Mouse (Mus musculus): ENCODE measurements around the gene Cda. TPM values are rescaled to one million over a fixed set of nuclear protein-coding genes. Genes with fewer than 3 reads are reported as not detected.

Gene Cda
- total RNA-seq, 2 experiments from 2014 or later = 1.9 to 3.1 TPM

DNA sequence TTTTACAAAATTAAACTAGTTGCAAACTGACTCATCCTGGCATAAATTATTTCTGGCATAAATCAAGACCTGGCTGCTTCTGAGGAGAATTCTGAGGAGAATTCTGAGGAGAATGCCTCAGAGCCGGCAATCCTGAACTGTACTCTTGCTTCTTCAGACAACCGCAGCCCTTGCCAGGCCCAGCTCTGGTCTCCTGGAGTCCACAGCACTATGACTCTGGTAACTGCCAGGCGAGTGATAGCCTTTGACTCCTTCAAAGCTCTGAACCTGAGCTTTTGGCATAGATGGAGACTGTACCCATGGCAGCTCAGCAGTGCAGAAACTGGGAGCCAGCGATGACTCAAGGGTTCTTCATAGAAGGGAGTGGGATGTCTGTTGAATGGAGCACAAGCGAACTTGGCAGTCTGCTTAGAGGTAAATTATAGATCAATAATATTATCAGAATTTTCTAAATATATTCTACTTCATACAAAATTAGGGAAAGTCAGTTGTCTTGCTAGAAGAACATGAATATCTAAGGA is 3.3 kb upstream of the Cda start:
- DNase-seq (ENCODE audit: extremely low spot score in 1 of 2, low spot score in 1 of 2) = no peak

DNA sequence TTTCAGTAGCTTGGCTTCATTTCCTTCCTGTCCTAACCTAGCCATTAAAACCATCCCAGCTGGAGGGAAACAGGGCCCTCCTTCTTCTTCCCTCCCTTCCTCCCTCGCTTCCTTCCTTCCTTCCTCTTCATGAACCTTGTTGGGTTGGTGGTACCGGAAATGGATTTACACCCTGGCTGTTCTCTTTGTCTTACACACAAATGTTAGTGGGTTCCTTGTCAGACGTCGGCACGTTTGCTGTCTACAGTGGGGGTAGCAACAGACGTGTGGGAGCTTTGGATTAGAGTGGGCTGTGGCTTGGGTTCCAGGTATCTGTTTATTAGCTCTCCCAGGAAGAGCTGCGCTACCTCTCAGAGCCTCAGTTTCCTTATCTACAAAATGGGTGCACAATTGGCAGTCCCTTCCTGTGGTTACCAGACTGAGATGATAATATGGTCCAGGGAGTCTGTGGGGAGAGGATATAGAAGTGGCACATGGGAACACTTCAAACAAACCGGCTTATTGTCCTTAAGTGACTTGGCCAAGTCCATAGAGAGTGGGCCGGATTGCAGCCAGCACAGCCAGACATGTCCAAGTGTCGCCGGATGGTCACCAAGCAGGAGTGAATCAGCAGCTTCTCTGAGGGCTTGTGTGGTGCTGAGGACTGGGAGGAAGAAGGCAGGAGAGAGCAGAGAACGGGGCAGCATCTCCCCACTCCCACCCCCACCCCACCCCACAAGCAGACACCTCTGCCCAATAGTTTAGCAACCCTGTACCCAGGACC is 887 bp upstream of the Cda start:
- DNase-seq (ENCODE audit: extremely low spot score in 1 of 2, low spot score in 1 of 2) = no peak

DNA sequence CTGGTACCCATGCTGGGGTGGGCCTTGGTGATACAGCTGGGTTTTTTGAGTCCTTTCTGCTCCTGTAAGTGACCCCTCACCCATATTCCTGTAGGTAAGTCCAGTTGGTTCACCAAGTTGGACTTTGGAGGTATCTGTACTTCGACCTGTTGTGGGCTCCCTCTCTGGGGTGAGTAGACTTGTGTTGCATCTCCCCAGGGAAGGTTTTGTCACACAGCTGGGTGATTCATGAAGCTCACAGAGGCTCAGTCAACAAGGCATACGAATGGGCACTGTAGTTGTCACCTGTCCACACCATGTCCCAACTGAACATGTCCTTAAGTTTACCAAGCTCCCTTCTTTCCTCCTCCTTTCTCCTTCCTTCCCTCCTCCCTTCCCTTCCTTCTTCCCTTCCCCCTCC is 1.2 kb downstream of the Cda start:
- DNase-seq (ENCODE audit: extremely low spot score in 1 of 2, low spot score in 1 of 2) = no peak

DNA sequence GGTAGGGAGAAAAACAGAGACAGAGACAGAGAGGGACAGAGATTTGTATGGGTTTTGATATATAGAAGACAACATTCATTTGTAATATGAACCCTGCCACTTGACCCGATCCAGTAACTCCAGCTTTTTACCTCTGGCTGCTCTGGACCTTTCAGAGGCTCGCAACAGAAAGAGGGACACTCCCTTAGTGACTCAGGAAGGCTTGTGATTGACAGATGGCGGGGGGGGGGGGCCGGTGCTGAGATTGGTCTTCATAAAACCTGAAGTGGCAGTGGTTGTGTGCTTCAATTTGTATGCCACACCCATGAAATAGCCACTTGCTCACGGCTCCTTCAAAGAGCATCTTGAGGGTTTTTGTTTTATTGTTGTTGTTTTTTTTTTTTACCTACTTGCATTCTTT is 4.3 kb downstream of the Cda start:
- DNase-seq (ENCODE audit: extremely low spot score in 1 of 2, low spot score in 1 of 2) = no peak

DNA sequence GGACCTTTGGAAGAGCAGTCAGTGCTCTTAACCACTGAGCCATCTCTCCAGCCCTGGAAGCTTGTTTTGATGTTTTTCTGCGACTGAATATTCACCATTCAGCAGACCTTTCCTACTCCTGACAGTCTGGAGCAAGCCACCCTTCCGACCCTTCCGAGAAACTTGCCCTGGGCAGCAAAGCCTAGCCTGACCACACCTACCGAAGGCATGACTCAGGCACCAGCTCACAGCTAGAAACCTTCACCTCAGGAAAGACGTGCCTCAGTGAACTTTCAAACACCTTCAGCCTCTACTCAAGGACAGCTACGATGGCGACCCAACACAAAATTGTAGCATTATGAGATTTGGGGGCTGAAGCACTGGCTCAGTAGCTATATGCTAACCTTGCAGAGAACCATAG is 4.9 kb downstream of the Cda start:
- no peak for DNase-seq (ENCODE audit: extremely low spot score in 1 of 2, low spot score in 1 of 2)

DNA sequence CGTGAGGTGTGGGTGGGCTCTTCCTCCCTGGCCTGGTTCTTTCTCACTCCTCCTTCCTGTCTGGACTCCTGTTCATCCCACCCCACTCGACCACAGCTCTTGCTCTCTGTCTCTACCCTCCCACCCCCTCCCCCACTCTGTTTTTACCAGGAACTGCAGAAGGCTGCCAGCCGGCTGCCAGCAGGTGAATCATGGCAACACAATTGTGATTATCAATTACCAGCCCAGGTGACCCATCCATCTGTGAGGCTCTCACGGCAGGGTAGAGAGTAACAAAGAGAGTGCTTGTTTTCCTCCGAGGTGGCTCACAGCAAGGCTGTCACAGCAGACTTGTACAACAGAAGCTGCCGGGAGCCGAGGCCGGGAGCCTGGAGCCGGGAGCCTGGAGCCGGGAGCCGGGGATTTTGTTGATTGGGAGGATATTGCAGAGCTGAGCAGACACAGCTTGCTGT is 6.4 kb downstream of the Cda start:
- DNase-seq (ENCODE audit: extremely low spot score in 1 of 2, low spot score in 1 of 2) = peak in 1 of 2 experiments; percentile 44

DNA sequence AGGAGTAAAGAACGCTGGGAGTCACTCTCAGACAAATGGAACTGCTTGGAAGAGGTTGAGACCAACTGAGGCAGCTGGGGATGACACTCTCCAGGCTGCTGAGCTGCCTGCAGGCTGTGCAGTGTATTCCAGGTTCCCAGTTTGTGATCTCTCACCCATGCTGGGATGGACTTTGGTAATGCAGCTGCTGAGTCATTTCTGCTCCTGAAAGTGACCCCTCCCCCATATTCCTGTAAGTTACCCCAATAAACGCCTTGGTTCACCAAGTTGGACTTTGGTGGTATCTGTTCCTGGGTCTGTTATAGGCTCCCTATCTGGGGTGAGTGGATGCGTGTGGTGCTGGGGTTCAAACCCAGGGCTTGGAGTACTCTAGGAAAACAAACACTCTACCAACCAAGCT is 9.6 kb downstream of the Cda start:
- DNase-seq (ENCODE audit: extremely low spot score in 1 of 2, low spot score in 1 of 2) = no peak

DNA sequence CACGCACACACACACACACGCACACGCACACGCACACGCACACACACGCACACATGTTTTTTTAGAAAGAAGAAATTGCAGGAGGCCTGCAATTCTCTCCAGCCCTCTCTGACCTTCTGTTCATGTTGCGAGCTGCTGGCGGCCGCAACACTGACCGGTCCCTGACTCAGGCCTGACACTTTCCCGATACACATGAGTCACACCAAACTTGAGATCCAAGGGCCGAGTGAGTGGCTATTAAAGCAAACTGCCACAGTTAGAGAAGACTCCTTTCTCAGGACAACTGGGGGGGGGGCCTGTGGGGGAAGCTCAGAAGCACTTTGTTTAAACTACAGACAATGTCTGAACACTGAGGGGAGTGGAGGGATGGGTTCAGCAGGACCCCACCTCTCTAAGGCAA is 11.2 kb downstream of the Cda start:
- DNase-seq (ENCODE audit: extremely low spot score in 1 of 2, low spot score in 1 of 2) = no peak

DNA sequence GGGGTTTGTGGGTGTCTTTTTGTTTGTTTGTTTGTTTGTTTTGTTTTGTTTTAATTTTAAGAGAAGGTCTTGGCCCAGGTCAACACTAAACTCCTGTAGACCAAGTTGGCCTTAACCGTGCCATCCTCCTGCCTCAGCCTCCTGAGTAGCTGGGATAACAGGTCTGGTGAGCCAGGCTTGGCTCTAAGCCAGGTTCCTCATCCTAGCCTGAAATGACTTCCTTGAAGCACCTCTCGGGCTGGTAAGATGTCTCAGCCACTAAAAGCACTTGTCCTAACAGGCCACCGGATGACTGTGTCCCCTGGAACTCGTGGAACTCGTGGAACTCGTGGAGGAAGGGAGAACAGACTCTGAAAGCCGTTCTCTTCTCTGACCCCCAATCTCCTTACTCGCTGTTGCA is 11.7 kb downstream of the Cda start:
- no peak for DNase-seq (ENCODE audit: extremely low spot score in 1 of 2, low spot score in 1 of 2)

DNA sequence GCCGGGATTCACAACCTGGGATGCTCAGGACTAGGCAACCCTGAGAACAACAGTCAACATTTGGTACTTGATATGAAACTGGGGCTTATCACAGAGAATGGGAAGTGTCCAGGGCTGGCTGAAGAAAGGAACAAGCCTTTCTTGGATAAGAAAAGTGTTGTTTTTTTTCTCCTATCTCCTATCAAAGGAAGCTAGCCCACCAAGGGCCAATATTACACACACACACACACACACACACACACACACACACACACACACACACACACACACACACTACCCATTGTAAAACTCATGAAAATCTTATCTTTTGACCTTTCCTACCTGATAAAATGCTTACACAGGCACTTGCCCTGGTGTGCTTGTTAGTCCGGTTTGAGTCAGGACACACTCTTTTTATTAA is 12.3 kb downstream of the Cda start:
- no peak for DNase-seq (ENCODE audit: extremely low spot score in 1 of 2, low spot score in 1 of 2)

DNA sequence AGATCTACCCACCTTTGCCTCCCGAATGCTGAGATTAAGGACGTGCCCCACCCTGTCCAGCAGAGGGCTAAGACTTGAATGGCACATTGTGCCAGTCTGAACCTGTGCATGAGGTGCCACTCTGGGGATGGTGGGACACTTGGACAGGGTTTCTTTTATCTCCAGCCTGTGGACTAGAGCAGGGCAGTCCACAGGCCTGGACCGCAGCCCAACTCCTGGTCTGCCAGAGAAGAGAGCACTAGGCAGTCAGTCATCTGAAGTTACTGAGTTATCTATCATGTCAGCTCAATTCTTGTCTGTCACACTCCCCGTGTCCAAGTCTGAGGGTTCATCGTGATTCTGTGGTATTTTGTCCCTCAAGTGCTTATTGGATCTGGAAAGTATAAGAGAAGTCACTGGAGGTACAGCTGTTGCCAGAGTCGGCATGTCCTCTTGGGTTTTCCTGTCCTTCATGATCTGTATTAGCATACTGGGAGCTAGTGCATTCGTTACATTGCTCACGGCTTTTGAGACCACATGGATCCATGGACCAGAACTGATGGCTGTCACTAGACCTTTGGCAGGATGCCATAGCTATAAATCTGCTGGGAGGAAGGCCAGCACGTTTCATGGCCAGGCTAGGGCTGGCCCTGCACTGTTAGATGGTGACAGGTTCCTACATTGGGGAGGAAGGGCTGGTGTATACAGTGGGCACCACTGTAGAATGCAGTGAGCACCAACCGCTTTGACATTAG is 14.2 kb downstream of the Cda start:
- no peak for DNase-seq (ENCODE audit: extremely low spot score in 1 of 2, low spot score in 1 of 2)

DNA sequence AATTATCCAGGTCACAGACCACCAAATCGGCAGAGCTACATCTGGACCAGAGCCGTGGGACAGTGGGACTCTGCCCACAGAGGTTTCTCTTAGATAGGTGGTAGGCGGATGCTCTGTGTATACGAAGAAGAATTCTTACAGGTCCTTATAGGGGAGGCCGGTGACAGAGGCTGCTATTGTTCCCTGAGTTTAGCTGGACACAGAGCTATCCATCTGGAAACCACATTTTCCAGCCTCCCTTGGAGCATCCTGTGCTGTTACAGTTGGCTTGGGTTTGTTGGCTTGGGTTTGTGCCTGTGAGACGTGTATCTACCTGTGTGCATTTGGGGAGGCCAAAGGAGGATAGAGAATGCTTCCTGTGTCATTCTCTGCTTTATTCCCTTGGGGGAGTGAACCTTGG is 15.1 kb downstream of the Cda start:
- DNase-seq (ENCODE audit: extremely low spot score in 1 of 2, low spot score in 1 of 2) = no peak

DNA sequence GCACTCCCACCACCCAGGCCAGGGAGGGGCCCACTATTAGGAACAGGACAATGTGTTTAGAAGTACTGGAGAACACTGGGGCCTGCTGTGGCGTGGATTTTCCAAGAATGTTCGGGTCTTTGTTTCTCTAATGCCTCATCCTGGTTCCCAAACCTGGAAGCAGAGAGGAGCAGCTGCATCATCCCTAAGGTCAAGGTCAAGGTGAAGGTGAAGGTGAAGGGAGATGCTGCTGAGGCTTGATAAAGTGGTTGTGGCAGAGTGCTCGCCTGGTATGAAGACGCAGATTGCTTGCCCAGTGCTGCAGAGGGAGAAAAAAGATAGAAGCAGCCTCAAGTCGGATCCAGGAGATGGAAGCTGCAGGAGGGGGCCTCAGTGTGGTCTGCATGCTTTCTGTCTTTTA is 16.0 kb downstream of the Cda start:
- no peak for DNase-seq (ENCODE audit: extremely low spot score in 1 of 2, low spot score in 1 of 2)

DNA sequence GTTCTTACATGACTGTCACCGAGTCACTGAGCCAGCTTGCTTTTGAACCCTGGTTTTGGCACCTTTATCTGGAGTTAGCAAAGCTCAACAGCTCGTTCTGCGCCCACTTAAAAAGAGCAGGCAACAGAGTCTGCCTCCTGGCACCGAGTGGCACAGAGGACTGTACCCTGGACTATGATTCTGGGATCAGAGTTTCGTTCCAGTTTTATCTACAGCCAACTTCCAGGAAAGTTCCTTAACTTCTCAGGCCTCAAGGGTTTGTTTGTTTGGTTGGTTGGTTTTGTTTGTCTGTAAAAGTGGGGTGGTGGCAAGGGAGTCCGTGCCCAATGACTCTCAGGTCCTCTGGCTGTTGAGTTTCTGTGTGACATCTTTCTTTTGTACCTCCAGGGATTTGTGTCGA is 19.1 kb downstream of the Cda start:
- no peak for DNase-seq (ENCODE audit: extremely low spot score in 1 of 2, low spot score in 1 of 2)

DNA sequence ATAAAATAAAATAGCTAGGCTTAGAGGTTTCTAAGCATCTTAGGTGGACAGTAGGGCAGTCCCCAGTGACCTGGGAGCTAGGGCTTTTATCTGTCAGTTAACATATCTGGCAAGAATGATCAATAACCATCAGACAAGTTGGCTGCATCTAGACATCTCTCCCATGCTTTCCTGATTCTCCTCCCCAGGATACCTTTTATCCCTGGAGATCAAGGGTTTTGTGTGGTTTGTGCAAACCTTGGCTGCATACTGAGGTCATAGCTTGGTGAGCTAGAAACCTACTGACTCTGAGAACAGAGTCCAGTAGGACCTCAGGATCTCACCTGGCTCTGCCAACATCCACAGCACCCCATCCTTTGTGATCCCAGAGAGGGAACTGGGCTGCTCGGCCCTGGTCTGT is 20.5 kb downstream of the Cda start:
- no peak for DNase-seq (ENCODE audit: extremely low spot score in 1 of 2, low spot score in 1 of 2)

DNA sequence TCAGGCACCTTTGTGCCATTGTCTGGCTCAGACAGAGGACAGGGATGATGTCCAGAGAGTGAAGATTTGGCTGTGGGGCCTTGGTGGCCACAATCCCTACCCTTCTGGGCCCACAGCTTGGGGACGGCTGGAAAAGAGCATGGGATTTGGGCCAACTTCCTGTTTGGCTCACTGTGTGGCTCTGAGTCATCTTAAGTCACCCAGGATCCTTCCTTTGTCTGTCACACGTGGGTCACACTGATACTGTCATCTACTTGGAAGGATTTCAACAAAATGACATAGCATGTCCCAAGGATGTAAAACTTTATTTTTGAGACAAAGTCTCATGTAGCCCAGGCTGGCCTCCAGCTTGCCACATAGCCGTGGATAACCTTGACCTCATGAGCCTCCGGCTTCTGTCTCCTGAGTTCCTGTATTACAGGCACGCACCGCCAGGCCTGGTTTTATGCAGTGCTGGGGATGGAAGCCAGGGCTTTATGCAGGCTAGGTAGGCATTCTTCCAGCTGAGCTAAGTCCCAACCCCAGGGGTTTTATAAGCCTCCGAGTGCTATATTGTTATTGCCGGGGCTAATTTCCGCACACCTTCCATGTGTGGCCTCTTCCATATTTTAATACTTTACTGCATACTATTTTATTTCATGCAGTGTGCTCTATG is 22.8 kb downstream of the Cda start:
- DNase-seq (ENCODE audit: extremely low spot score in 1 of 2, low spot score in 1 of 2) = no peak

DNA sequence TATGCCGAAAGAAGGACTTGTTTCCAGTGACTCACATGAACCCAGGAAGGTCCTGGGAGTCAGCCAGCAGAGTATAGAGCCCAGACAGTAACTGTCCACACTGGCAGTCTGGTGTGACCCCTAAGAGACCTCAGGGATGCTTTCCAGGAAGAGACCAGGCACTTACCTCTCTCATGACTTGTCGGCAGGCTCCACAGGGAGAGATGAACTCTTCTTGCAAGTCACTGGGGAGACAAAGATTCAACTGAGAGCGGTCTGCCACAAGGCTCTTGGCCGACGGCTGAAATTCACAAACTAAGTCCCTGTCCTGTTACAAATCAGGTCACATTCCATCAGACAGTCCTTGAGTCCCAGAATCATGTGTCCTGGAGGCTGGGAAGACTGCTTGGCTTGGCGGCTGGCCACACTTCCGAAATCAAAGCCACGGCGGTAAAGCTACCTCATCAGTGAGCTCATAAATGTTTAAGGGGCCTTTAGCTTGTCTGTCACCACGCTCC is 24.4 kb downstream of the Cda start:
- DNase-seq (ENCODE audit: extremely low spot score in 1 of 2, low spot score in 1 of 2) = no peak

DNA sequence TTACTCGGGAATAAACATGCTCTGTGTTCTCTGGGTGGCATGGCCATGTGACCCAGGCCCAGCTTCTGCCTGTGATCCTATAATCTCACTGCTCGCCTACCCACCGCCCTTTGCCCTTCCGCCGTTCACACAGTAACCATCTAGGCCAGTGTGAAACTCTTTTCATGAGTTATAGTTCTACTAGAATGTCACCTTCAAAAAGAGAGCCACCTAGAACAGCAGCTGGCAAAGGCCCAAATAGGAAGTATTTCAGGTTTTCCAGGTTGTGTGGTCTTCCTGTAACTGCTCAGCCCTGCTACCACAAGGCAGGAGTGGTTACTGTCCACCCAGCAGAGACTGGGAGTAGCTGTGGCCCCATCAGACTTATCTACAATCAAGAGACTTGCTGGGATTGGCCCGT is 25.0 kb downstream of the Cda start:
- DNase-seq (ENCODE audit: extremely low spot score in 1 of 2, low spot score in 1 of 2) = no peak

DNA sequence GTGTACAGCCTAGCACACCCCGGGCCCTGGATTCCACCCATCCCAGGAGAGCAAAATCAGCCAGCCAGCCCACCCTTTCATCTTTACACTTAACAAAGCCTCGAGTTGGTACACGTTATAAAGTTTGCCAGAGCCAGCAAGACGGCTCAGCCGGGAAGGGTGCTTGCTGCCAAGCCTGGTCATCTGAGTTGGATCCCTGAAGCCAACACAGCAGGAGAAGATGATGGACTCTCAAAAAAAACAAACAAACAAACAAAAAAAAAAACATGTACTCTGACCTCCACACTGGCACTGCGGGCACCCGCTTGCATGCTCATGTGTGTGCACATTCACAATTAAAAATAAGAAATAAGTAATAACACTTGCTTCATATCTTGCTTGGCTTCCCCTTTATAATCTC is 25.7 kb downstream of the Cda start:
- DNase-seq (ENCODE audit: extremely low spot score in 1 of 2, low spot score in 1 of 2) = no peak

DNA sequence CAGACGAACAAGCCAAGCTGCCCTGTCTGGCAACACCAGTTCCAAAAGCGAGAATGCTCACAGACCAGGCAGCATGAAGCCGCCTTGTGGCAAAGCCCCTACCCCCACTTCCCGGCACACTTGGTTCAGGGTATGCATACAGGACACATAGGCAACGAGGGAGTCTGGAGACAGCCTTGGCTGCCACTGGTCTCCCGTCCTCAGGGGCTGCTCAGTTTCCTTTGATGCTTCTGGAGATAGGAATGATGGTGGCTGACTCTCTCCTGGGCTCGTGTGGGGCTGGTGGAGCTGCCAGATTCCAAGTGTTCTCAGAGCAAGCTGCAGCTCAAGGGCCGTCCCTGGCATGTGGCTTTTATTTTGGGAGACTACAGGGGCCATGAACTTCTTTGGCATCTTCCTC is 26.4 kb downstream of the Cda start:
- DNase-seq (ENCODE audit: extremely low spot score in 1 of 2, low spot score in 1 of 2) = no peak

DNA sequence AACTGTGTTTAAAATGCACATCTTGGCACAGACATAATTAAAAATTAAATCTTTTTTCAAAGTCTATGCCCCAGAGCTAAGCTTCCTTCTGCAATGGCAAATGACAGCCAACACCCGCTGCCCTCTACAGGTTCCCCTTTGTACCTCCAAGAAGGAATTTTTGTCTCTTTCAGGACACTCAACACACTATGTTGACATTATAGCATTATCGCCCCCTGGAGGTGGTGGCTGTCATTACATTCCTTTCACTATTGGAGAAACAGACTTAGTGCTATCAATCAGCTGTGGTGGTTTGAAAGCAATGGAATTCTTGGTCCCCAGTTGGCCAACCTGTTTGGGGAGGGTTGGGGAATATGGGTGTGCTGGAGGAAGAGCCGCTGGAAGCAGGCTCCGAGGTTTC is 27.8 kb downstream of the Cda start:
- DNase-seq (ENCODE audit: extremely low spot score in 1 of 2, low spot score in 1 of 2) = peak in 1 of 2 experiments; percentile 74
